Mouse (Mus musculus): ENCODE measurements around the gene E330021D16Rik.

DNA sequence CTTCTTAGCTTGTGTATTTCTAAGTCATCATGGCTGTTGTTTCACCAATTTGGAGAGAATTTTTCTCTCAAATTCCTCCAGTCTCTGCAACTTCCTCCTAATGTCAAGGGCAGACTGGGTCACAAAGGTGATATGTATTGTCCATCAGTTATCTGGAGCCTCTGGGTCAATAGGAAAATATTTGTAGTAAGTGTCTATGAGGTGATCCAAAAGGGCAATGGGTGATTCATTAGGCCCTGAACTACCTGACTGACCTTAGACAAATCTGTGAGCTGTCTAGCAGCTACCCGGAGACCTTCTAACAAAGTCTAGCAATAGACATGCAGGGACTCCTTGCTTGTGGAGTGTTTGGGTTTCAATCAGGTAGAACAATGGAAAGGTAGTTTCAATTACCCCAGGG lies 40.9 kb upstream of the E330021D16Rik start:
- no peak for TF ChIP-seq POLR2A (IDR thresholded peaks at IDR 0.05; ENCODE audit: control insufficient read depth, extremely low read depth, insufficient read depth, low read length, poor library complexity)
- TF ChIP-seq CTCF (IDR thresholded peaks at IDR 0.05; ENCODE audit: borderline replicate concordance, control insufficient read depth, extremely low read depth, insufficient read depth, low read length, poor library complexity) = no peak
